ENCODE assay signal across 18 mouse cellular contexts in genomic region chr12:105676274-105676673, GRCm38 (mm10). TPM values are rescaled to one million over a fixed set of nuclear protein-coding genes. Genes with fewer than 3 reads are reported as not detected.
"Had no signal": no experiment of that assay in that cellular context is flagged by ENCODE, and none has a peak within 500 bp of the region (broad histone marks: within the 10 kb centered on the region; RNA-seq: fewer than 3 reads in every experiment).

No protein-coding gene starts in this region.

- H3K4me1 ChIP-seq: midbrain, embryonic 10.5 days; midbrain, embryonic 15.5 days; neural tube, embryonic 12.5 days had no signal

- DNase-seq: kidney, adult 18-20 months; kidney, postnatal 10 days; kidney, postnatal 4 days; lung, adult 18-20 months; lung, postnatal 4 days; right cerebral cortex, postnatal 4 days; spleen, adult 18-20 months; thymus, adult 18-20 months; thymus, postnatal 14 days had no signal

- H3K9me3 ChIP-seq: limb, embryonic 13.5 days; midbrain, embryonic 10.5 days; midbrain, embryonic 15.5 days; neural tube, embryonic 12.5 days had no signal

- H3K4me2 ChIP-seq: limb, embryonic 13.5 days; midbrain, embryonic 15.5 days; neural tube, embryonic 12.5 days had no signal

- H3K27ac ChIP-seq: hindbrain, postnatal 0 days; layer of hippocampus, adult 2 months; limb, embryonic 13.5 days; midbrain, embryonic 10.5 days; midbrain, embryonic 15.5 days; neural tube, embryonic 12.5 days had no signal

- H3K9ac ChIP-seq: limb, embryonic 13.5 days; midbrain, embryonic 15.5 days; neural tube, embryonic 12.5 days had no signal

- ATAC-seq: hindbrain, postnatal 0 days; lung, postnatal 0 days; midbrain, embryonic 15.5 days had no signal

- H3K27me3 ChIP-seq: limb, embryonic 13.5 days; midbrain, embryonic 15.5 days; neural tube, embryonic 12.5 days had no signal

- H3K4me3 ChIP-seq: layer of hippocampus, adult 2 months; limb, embryonic 13.5 days; midbrain, embryonic 10.5 days; midbrain, embryonic 15.5 days; neural tube, embryonic 12.5 days had no signal

RNA-seq across cellular contexts. Expression of gene Ak7, which starts 29.5 kb away (rescaled TPM):
- total RNA-seq: monocyte, adult 5-6 weeks had no signal
- polyA plus RNA-seq: kidney, embryonic 14.5 days had no signal
